Mouse (Mus musculus) kidney, postnatal 0 days (tissue): Measurements from ENCODE around the gene Gm973. TPM values are rescaled to one million over a fixed set of nuclear protein-coding genes. Genes with fewer than 3 reads are reported as not detected.

Source experiments
- ATAC-seq: fragments of 200-750 bp; cut with Nextera tagmentation; replicated peaks from 2 replicates; pipeline ENCODE4 v1.8.0; 2017; ENCODE audit warnings: low read depth, moderate number of reproducible peaks, moderate TSS enrichment, moderate library complexity; ENCODE audit not compliant: low FRiP score
- DNase-seq: peaks from one replicate; pipeline ENCODE4 v3.0.0-alpha.2; 2016; ENCODE audit warnings: low spot score
- H3K27ac ChIP-seq: fragments of 300-500 bp; sonication (generic); 2 replicates; pipeline ENCODE4 v1.5.1; 2014; ENCODE audit warnings: mild to moderate bottlenecking
- H3K27me3 ChIP-seq: fragments of 300-500 bp; sonication (generic); 2 replicates; pipeline ENCODE4 v1.6.1; 2014; ENCODE audit warnings: low read length, mixed read lengths; ENCODE audit not compliant: insufficient read depth
- H3K36me3 ChIP-seq: fragments of 300-500 bp; sonication (generic); 2 replicates; pipeline ENCODE4 v1.6.1; 2014; ENCODE audit warnings: low read length, mixed read lengths; ENCODE audit not compliant: insufficient read depth
- H3K4me1 ChIP-seq: fragments of 300-500 bp; sonication (generic); replicated peaks from 2 replicates; pipeline ENCODE4 v1.6.1; 2014; ENCODE audit warnings: antibody characterized with exemption, low read length, mixed read lengths; ENCODE audit not compliant: insufficient read depth
- H3K4me2 ChIP-seq: fragments of 300-500 bp; sonication (generic); 2 replicates; pipeline ENCODE4 v1.6.1; 2014; ENCODE audit warnings: mild to moderate bottlenecking, low read length, moderate library complexity, mixed read lengths
- H3K4me3 ChIP-seq: fragments of 300-500 bp; sonication (generic); replicated peaks from 2 replicates; pipeline ENCODE4 v1.5.1; 2014; ENCODE audit warnings: low read depth, low read length
- H3K9ac ChIP-seq: fragments of 300-500 bp; sonication (generic); 2 replicates; pipeline ENCODE4 v1.6.1; 2014; ENCODE audit warnings: low read depth, low read length
- H3K9me3 ChIP-seq: fragments of 300-500 bp; sonication (generic); replicated peaks from 2 replicates; pipeline ENCODE4 v1.6.1; 2016; ENCODE audit warnings: low read length, inconsistent platforms, mixed read lengths
- CTCF ChIP-seq: IDR thresholded peaks from 2 replicates; pipeline ENCODE4 v1.5.1; 2016; ENCODE audit warnings: antibody characterized with exemption, low read depth, mild to moderate bottlenecking, moderate library complexity
- WGBS: fragments of 180-500 bp; shearing (Covaris S2); extraction: QIAGEN DNeasy Blood & Tissue Kit; methylation state at CpG from one replicate; pipeline ENCODE4 v1.1.7; 2014; 5-methylcytosine and 5-hydroxymethylcytosine counted together
- polyA plus RNA-seq: library from polyadenylated mRNA; unstranded; fragments of >200 nt; fragmentation: Nextera tagmentation; extraction: Ambion mirVana; gene quantifications from 2 replicates; pipeline ENCODE4 v1.2.1, GENCODE M21; 2015

The Gm973 gene
- polyA plus RNA-seq, 1 experiment from 2014 or later = 2.5 TPM

- no peaks in the 10 kb centered on the region for H3K9me3 ChIP-seq
- H3K27me3 ChIP-seq = no peaks in the 10 kb centered on the region
- DNase-seq (no peak), ATAC-seq (no peak)
- no peaks in the 10 kb centered on the region for H3K36me3 ChIP-seq
- WGBS = 69% methylated on average over 1 of the region's 1 CpGs
- no peak overlapping the region for H3K27ac ChIP-seq
- no peak overlapping the region for H3K4me2 ChIP-seq
- peaks cover 7% of the 10 kb centered on the region for H3K4me1 ChIP-seq
- no peak overlapping the region for H3K9ac ChIP-seq
- no peak overlapping the region for H3K4me3 ChIP-seq
- TF ChIP-seq CTCF = no peak
Observed at GRCm38 (mm10) chr1:59589271-59589670, 73.2 kb downstream of the Gm973 start.

- 13% methylated on average over 10 of the region's 10 CpGs for WGBS
- H3K27me3 ChIP-seq = no peaks in the 10 kb centered on the region
- no peak for TF ChIP-seq CTCF
- no peak overlapping the region for H3K9ac ChIP-seq
- no peaks in the 10 kb centered on the region for H3K36me3 ChIP-seq
- ATAC-seq = no peak
- peaks cover 10% of the 10 kb centered on the region for H3K4me1 ChIP-seq
- no peak overlapping the region for H3K4me3 ChIP-seq
- no peaks in the 10 kb centered on the region for H3K9me3 ChIP-seq
- H3K27ac ChIP-seq = no peak overlapping the region
- peak overlapping the region; percentile 25 for H3K4me2 ChIP-seq
- no peak for DNase-seq
Observed at GRCm38 (mm10) chr1:59592359-59592758, 76.3 kb downstream of the Gm973 start.

GRCm38 (mm10) chr1:59592876-59593275 lies 76.8 kb downstream of the Gm973 start:
- H3K4me2 ChIP-seq = peak overlapping the region; percentile 25; the same call in 1 of the 2 replicates
- ATAC-seq (no peak), DNase-seq (no peak)
- WGBS = 45% methylated on average over 12 of the region's 12 CpGs
- H3K9me3 ChIP-seq = no peaks in the 10 kb centered on the region
- H3K9ac ChIP-seq = no peak overlapping the region
- no peaks in the 10 kb centered on the region for H3K36me3 ChIP-seq
- TF ChIP-seq CTCF = no peak
- H3K27me3 ChIP-seq = no peaks in the 10 kb centered on the region
- H3K4me1 ChIP-seq = peaks cover 10% of the 10 kb centered on the region
- H3K27ac ChIP-seq = no peak overlapping the region
- H3K4me3 ChIP-seq = no peak overlapping the region

GRCm38 (mm10) chr1:59593622-59594035 lies 77.6 kb downstream of the Gm973 start:
- Histone ChIP-seq H3K36me3 (no peaks in the 10 kb centered on the region), H3K4me2 (no peak overlapping the region), H3K9me3 (no peaks in the 10 kb centered on the region), H3K27me3 (no peaks in the 10 kb centered on the region), H3K4me3 (no peak overlapping the region), H3K4me1 (peaks cover 10% of the 10 kb centered on the region), H3K9ac (no peak overlapping the region), H3K27ac (no peak overlapping the region)
- WGBS = 87% methylated on average over 2 of the region's 2 CpGs
- ATAC-seq (no peak), DNase-seq (no peak)
- TF ChIP-seq CTCF = no peak

- no peak for TF ChIP-seq CTCF
- no peak overlapping the region for H3K4me2 ChIP-seq
- no peaks in the 10 kb centered on the region for H3K27me3 ChIP-seq
- H3K9me3 ChIP-seq = no peaks in the 10 kb centered on the region
- H3K4me1 ChIP-seq = peaks cover 10% of the 10 kb centered on the region
- H3K4me3 ChIP-seq = no peak overlapping the region
- H3K9ac ChIP-seq = no peak overlapping the region
- ATAC-seq = peak; percentile 64
- H3K36me3 ChIP-seq = no peaks in the 10 kb centered on the region
- DNase-seq = peak; percentile 84
- 37% methylated on average over 11 of the region's 11 CpGs for WGBS
- peak overlapping the region; percentile 54; the same call in 1 of the 2 replicates for H3K27ac ChIP-seq
Observed at GRCm38 (mm10) chr1:59594586-59595266, 78.7 kb downstream of the Gm973 start.

GRCm38 (mm10) chr1:59595609-59596008 lies 79.5 kb downstream of the Gm973 start:
- ATAC-seq (no peak), DNase-seq (no peak)
- Histone ChIP-seq H3K9me3 (no peaks in the 10 kb centered on the region), H3K4me1 (peaks cover 10% of the 10 kb centered on the region), H3K9ac (no peak overlapping the region), H3K4me2 (no peak overlapping the region), H3K27ac (no peak overlapping the region), H3K27me3 (no peaks in the 10 kb centered on the region), H3K36me3 (no peaks in the 10 kb centered on the region), H3K4me3 (no peak overlapping the region)
- 58% methylated on average over 9 of the region's 9 CpGs for WGBS
- TF ChIP-seq CTCF = no peak
